8 mouse cellular contexts compared by ENCODE assay signal in genomic region chr10:24595250-24596002, GRCm38 (mm10). TPM values are rescaled to one million over a fixed set of nuclear protein-coding genes. Genes with fewer than 3 reads are reported as not detected.
DNase-seq lines count a peak whose midpoint lies in the region; ATAC-seq and TF ChIP-seq lines count a peak whose summit lies in the region.

Gene Ccn2, plus strand, starts transcription at chr10:24595442.

- peak within 1 kb of the TSS; percentile 74 for H3K4me3 ChIP-seq in embryonic facial prominence, embryonic 11.5 days (ENCODE audit: low read depth, low read length)
- H3K4me3 ChIP-seq in intestine, postnatal 0 days (ENCODE audit: low read depth, low read length) = peak within 1 kb of the TSS; percentile 71
- H3K4me3 ChIP-seq in limb, embryonic 10.5 days = peak within 1 kb of the TSS; percentile 76
- peak within 1 kb of the TSS; percentile 62 for H3K4me3 ChIP-seq in midbrain, embryonic 11.5 days (ENCODE audit: low read depth, low read length)
- H3K4me3 ChIP-seq in spleen, adult 2 months (ENCODE audit: extremely low read depth, insufficient read depth, insufficient read length) = peak within 1 kb of the TSS; percentile 37; the same call in 1 of the 2 replicates

- no peak for ATAC-seq in CD4-positive, CD25-positive, alpha-beta regulatory T cell, adult 4 months
- peak; percentile 88 for ATAC-seq in embryonic facial prominence, embryonic 11.5 days (replicated peaks; ENCODE audit: insufficient number of reproducible peaks, low FRiP score, low TSS enrichment, low read depth)
- peak; percentile 66 for ATAC-seq in intestine, postnatal 0 days
- ATAC-seq in midbrain, embryonic 11.5 days (ENCODE audit: low FRiP score) = peak; percentile 94

- H3K27ac ChIP-seq in embryonic facial prominence, embryonic 11.5 days (replicated peaks; ENCODE audit: low read depth, low read length) = peak within 1 kb of the TSS; percentile 87
- H3K27ac ChIP-seq in intestine, postnatal 0 days (ENCODE audit: low read depth, low read length) = peak within 1 kb of the TSS; percentile 81
- peak within 1 kb of the TSS; percentile 94 for H3K27ac ChIP-seq in limb, embryonic 10.5 days
- H3K27ac ChIP-seq in midbrain, embryonic 11.5 days (ENCODE audit: low read depth, low read length) = peak within 1 kb of the TSS; percentile 70; the same call in 1 of the 2 replicates
- H3K27ac ChIP-seq in spleen, adult 2 months (ENCODE audit: insufficient read depth, low read length) = peak within 1 kb of the TSS; percentile 52

- H3K4me2 ChIP-seq in embryonic facial prominence, embryonic 11.5 days (ENCODE audit: low read depth, low read length) = peak within 1 kb of the TSS; percentile 76
- H3K4me2 ChIP-seq in intestine, postnatal 0 days (replicated peaks; ENCODE audit: low read depth) = peak within 1 kb of the TSS; percentile 90
- H3K4me2 ChIP-seq in midbrain, embryonic 11.5 days = peak within 1 kb of the TSS; percentile 47

- peak; percentile 6 for DNase-seq in CD4-positive, CD25-positive, alpha-beta regulatory T cell, adult 2 months (ENCODE audit: low read depth, low spot score)
- peak; percentile 84 for DNase-seq in embryonic facial prominence, embryonic 11.5 days (ENCODE audit: low spot score)
- DNase-seq in heart, adult 11 months = peak; percentile 99
- peak; percentile 85 for DNase-seq in limb, embryonic 10.5 days (ENCODE audit: low spot score)
- DNase-seq in midbrain, embryonic 11.5 days (ENCODE audit: low spot score, missing footprints) = peak; percentile 97
- no peak for DNase-seq in spleen, adult 2 months (ENCODE audit: low read depth in 1 of 2, low spot score in 2 of 2)

- peaks cover 3% of the 10 kb centered on the region for H3K4me1 ChIP-seq in embryonic facial prominence, embryonic 11.5 days (ENCODE audit: control insufficient read depth, insufficient read depth, low read length)
- no peaks in the 10 kb centered on the region; the same call in 1 of the 2 replicates for H3K4me1 ChIP-seq in intestine, postnatal 0 days (replicated peaks; ENCODE audit: control insufficient read depth, insufficient read depth, low read length)
- peaks cover 48% of the 10 kb centered on the region for H3K4me1 ChIP-seq in limb, embryonic 10.5 days
- peaks cover 11% of the 10 kb centered on the region for H3K4me1 ChIP-seq in midbrain, embryonic 11.5 days (ENCODE audit: control insufficient read depth, insufficient read depth, low read length)
- no peaks in the 10 kb centered on the region for H3K4me1 ChIP-seq in spleen, adult 2 months (ENCODE audit: control insufficient read depth, insufficient read depth, insufficient read length)

- under 1% methylated on average over 52 of the region's 53 CpGs for WGBS in embryonic facial prominence, embryonic 11.5 days
- under 1% methylated on average over 53 of the region's 53 CpGs for WGBS in intestine, postnatal 0 days
- WGBS in limb, embryonic 10.5 days = under 1% methylated on average over 53 of the region's 53 CpGs
- WGBS in midbrain, embryonic 11.5 days = under 1% methylated on average over 53 of the region's 53 CpGs
- WGBS in spleen, adult 2 months = 2% methylated on average over 50 of the region's 53 CpGs

- H3K9ac ChIP-seq in embryonic facial prominence, embryonic 11.5 days (replicated peaks; ENCODE audit: low read length) = peak within 1 kb of the TSS; percentile 82
- peak within 1 kb of the TSS; percentile 67 for H3K9ac ChIP-seq in intestine, postnatal 0 days (ENCODE audit: low read depth, low read length)
- peak within 1 kb of the TSS; percentile 80 for H3K9ac ChIP-seq in midbrain, embryonic 11.5 days (ENCODE audit: low read length)

- H3K36me3 ChIP-seq in embryonic facial prominence, embryonic 11.5 days (replicated peaks; ENCODE audit: control insufficient read depth, insufficient read depth, low read depth, low read length) = no peaks in the 10 kb centered on the region
- H3K36me3 ChIP-seq in intestine, postnatal 0 days (ENCODE audit: control insufficient read depth, insufficient read depth) = no peaks in the 10 kb centered on the region
- H3K36me3 ChIP-seq in limb, embryonic 10.5 days = peaks cover 5% of the 10 kb centered on the region; the same call in 1 of the 2 replicates
- H3K36me3 ChIP-seq in midbrain, embryonic 11.5 days (ENCODE audit: control insufficient read depth, insufficient read depth, low read length) = no peaks in the 10 kb centered on the region
- no peaks in the 10 kb centered on the region for H3K36me3 ChIP-seq in spleen, adult 2 months (ENCODE audit: control insufficient read depth, insufficient read depth, low read length)

- TF ChIP-seq CTCF in intestine, postnatal 0 days (IDR thresholded peaks at IDR 0.05; ENCODE audit: low read depth) = no peak; the same call in 1 of the 2 replicates
- no peak for TF ChIP-seq CTCF in spleen, adult 2 months (IDR thresholded peaks at IDR 0.05; ENCODE audit: extremely low read depth, insufficient read depth, insufficient read length, insufficient replicate concordance)

- no peaks in the 10 kb centered on the region for H3K27me3 ChIP-seq in embryonic facial prominence, embryonic 11.5 days (ENCODE audit: control insufficient read depth, insufficient read depth, low read length)
- no peaks in the 10 kb centered on the region for H3K27me3 ChIP-seq in intestine, postnatal 0 days (replicated peaks; ENCODE audit: control insufficient read depth, insufficient read depth, low read length)
- no peaks in the 10 kb centered on the region for H3K27me3 ChIP-seq in limb, embryonic 10.5 days (ENCODE audit: low read depth, poor library complexity, severe bottlenecking)
- no peaks in the 10 kb centered on the region for H3K27me3 ChIP-seq in midbrain, embryonic 11.5 days (ENCODE audit: control insufficient read depth, insufficient read depth, low read length)
- peaks cover 4% of the 10 kb centered on the region; the same call in 1 of the 2 replicates for H3K27me3 ChIP-seq in spleen, adult 2 months (ENCODE audit: control insufficient read depth, insufficient read depth, low read length)

- TF ChIP-seq POLR2A in spleen, adult 2 months (IDR thresholded peaks at IDR 0.05; ENCODE audit: low read depth, low read length) = no peak; the same call in 1 of the 2 replicates

- H3K9me3 ChIP-seq in embryonic facial prominence, embryonic 11.5 days (replicated peaks; ENCODE audit: control insufficient read depth, low read length) = no peaks in the 10 kb centered on the region
- H3K9me3 ChIP-seq in intestine, postnatal 0 days (ENCODE audit: control insufficient read depth) = no peaks in the 10 kb centered on the region
- no peaks in the 10 kb centered on the region for H3K9me3 ChIP-seq in limb, embryonic 10.5 days (replicated peaks)
- H3K9me3 ChIP-seq in midbrain, embryonic 11.5 days (ENCODE audit: control insufficient read depth, low read length) = no peaks in the 10 kb centered on the region

RNA-seq across cellular contexts. Expression of gene Ccn2, which starts in this region (rescaled TPM):
- not detected for polyA plus RNA-seq in CD4-positive, CD25-positive, alpha-beta regulatory T cell, adult 4 months (2017; shearing (Covaris generic))
- polyA plus RNA-seq in embryonic facial prominence, embryonic 11.5 days (2014; fragmentation: Nextera tagmentation; extraction: Ambion mirVana) = 3.1 and 3.7 TPM in 2 replicates
- polyA plus RNA-seq in intestine, postnatal 0 days (2015; fragmentation: Nextera tagmentation; extraction: Ambion mirVana) = 7.8 and 10.2 TPM in 2 replicates
- 4.0 and 4.3 TPM in 2 replicates for polyA plus RNA-seq in limb, embryonic 10.5 days (2016; fragmentation: Nextera tagmentation; extraction: Ambion mirVana)
- polyA plus RNA-seq in midbrain, embryonic 11.5 days (2014; fragmentation: Nextera tagmentation; extraction: Ambion mirVana) = 3.2 and 3.8 TPM in 2 replicates
- polyA plus RNA-seq in spleen, adult 2 months (2012; rRNA removed) = 108 TPM in 2 replicates

Comparison
In these comparisons a context has a peak if more than half of its experiments do, and no peak if none do; other contexts are left out.
1. DNase-seq: peak in CD4-positive, CD25-positive, alpha-beta regulatory T cell, adult 2 months (single experiment), embryonic facial prominence, embryonic 11.5 days (single experiment), heart, adult 11 months (single experiment), limb, embryonic 10.5 days (single experiment) and midbrain, embryonic 11.5 days (single experiment); none in spleen, adult 2 months (0 of 2).
2. Peak in every context shown above with its lines, with median percentiles within 50 percentile points of each other: H3K27ac ChIP-seq, H3K4me2 ChIP-seq, H3K4me3 ChIP-seq and H3K9ac ChIP-seq.